Mouse (Mus musculus) embryonic facial prominence, embryonic 12.5 days (tissue): ENCODE measurements around the gene Kansl1l. TPM values are rescaled to one million over a fixed set of nuclear protein-coding genes. Genes with fewer than 3 reads are reported as not detected.

Source experiments
- ATAC-seq: fragments of 200-750 bp; cut with Nextera tagmentation; 2 replicates; pipeline ENCODE4 v1.8.0; 2017; ENCODE audit not compliant: insufficient number of reproducible peaks, insufficient read depth, low FRiP score, low TSS enrichment
- H3K27ac ChIP-seq: fragments of 300-500 bp; sonication (generic); 2 replicates; pipeline ENCODE4 v1.5.1; 2016; ENCODE audit warnings: mild to moderate bottlenecking
- H3K27me3 ChIP-seq: fragments of 300-500 bp; sonication (generic); 2 replicates; pipeline ENCODE4 v1.6.1; 2016; ENCODE audit warnings: mild to moderate bottlenecking, moderate library complexity
- H3K36me3 ChIP-seq: fragments of 300-500 bp; sonication (generic); 2 replicates; pipeline ENCODE4 v1.6.1; 2016; ENCODE audit warnings: mild to moderate bottlenecking
- H3K4me1 ChIP-seq: fragments of 300-500 bp; sonication (generic); 2 replicates; pipeline ENCODE4 v1.6.1; 2016
- H3K4me2 ChIP-seq: fragments of 300-500 bp; sonication (generic); replicated peaks from 2 replicates; pipeline ENCODE4 v1.6.1; 2016; ENCODE audit warnings: mild to moderate bottlenecking, moderate library complexity
- H3K4me3 ChIP-seq: fragments of 300-500 bp; sonication (generic); 2 replicates; pipeline ENCODE4 v1.5.1; 2016; ENCODE audit warnings: mild to moderate bottlenecking
- H3K9ac ChIP-seq: fragments of 300-500 bp; sonication (generic); 2 replicates; pipeline ENCODE4 v1.6.1; 2016; ENCODE audit warnings: mild to moderate bottlenecking, moderate library complexity
- H3K9me3 ChIP-seq: fragments of 300-500 bp; sonication (generic); 2 replicates; pipeline ENCODE4 v1.6.1; 2016; ENCODE audit warnings: mild to moderate bottlenecking, moderate library complexity
- WGBS: fragments of 180-500 bp; shearing (Covaris S2); methylation state at CpG from one replicate; pipeline ENCODE4 v1.1.7; 2016; 5-methylcytosine and 5-hydroxymethylcytosine counted together
- polyA plus RNA-seq: library from polyadenylated mRNA; unstranded; fragments of >200 nt; fragmentation: Nextera tagmentation; extraction: Ambion mirVana; gene quantifications from 2 replicates; pipeline ENCODE4 v1.2.1, GENCODE M21; 2016

Kansl1l gene
- polyA plus RNA-seq, 1 experiment from 2014 or later: 23.5 TPM

DNA sequence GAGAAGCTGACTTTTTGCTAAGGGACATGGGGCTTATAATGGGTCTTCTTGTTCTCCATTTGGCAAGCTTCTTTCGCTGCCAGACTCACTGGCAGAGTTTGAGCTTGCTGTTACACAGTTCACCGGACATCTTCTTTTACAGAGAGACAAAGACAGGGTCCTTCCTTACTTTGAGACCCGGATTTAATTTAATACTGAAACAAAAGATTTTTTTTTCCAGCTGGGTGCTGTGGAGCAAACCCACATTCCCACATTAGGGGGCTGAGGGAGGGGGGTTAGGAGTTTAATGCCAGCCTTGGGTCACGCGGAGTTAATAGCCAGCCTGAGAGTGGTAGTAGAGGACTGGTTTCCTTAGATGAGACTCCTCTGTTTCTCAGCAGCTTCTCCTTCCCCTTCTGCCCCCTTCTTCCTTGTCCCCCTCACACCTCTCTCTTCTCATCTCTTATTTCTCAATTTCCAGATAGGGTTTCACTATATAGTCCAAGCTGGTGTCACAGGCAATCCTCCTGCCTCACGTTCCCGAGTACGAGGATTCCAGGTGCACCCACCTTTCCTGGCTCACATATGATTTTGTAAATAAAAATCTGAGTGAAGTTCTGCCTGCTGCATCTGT lies 124.5 kb downstream of the Kansl1l start:
- H3K27me3 ChIP-seq: no peaks in the 10 kb centered on the region
- no peak for ATAC-seq
- H3K27ac ChIP-seq: no peak overlapping the region
- no peak overlapping the region for H3K4me3 ChIP-seq
- H3K9ac ChIP-seq: no peak overlapping the region
- WGBS: 74% methylated on average over 8 of the region's 8 CpGs
- no peak overlapping the region for H3K4me2 ChIP-seq
- no peaks in the 10 kb centered on the region for H3K36me3 ChIP-seq
- no peaks in the 10 kb centered on the region for H3K4me1 ChIP-seq
- H3K9me3 ChIP-seq: no peaks in the 10 kb centered on the region

- Histone ChIP-seq H3K4me3 (no peak overlapping the region), H3K9ac (no peak overlapping the region), H3K4me1 (no peaks in the 10 kb centered on the region), H3K9me3 (no peaks in the 10 kb centered on the region), H3K27me3 (no peaks in the 10 kb centered on the region), H3K4me2 (no peak overlapping the region), H3K27ac (no peak overlapping the region), H3K36me3 (no peaks in the 10 kb centered on the region)
- ATAC-seq: no peak
- 61% methylated on average over 1 of the region's 1 CpGs for WGBS
Measured at GRCm38 (mm10) chr1:66692308-66692707, 125.1 kb downstream of the Kansl1l start.

GRCm38 (mm10) chr1:66691772-66692171 lies 125.6 kb downstream of the Kansl1l start:
- no peaks in the 10 kb centered on the region for H3K36me3 ChIP-seq
- no peak overlapping the region for H3K4me3 ChIP-seq
- H3K27me3 ChIP-seq: no peaks in the 10 kb centered on the region
- H3K4me2 ChIP-seq: no peak overlapping the region
- no peak overlapping the region for H3K27ac ChIP-seq
- H3K9me3 ChIP-seq: no peaks in the 10 kb centered on the region
- ATAC-seq: no peak
- WGBS: 70% methylated on average over 3 of the region's 3 CpGs
- no peaks in the 10 kb centered on the region for H3K4me1 ChIP-seq
- H3K9ac ChIP-seq: no peak overlapping the region

DNA sequence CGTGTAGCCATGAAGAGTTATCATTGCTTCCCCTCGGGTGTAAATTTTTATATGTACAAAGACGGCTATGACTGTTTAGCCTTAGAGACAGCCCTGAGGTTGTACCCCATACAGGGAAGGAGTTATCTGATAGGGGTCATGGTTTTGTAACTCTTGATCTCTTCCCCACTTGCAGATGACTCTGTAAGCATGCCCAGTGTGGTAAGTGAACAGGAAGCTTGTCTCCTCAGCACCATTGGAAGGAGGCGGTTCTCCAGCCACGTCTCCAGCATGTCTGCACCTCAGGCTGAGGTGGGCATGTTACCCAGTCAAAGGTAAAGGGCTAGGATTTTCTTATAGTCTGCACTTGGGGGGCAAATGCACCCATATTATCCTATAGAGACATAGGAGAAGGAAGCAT lies 134.4 kb downstream of the Kansl1l start:
- WGBS: 81% methylated on average over 5 of the region's 5 CpGs
- Histone ChIP-seq H3K27me3 (no peaks in the 10 kb centered on the region), H3K4me2 (no peak overlapping the region), H3K4me3 (no peak overlapping the region), H3K9me3 (no peaks in the 10 kb centered on the region), H3K4me1 (no peaks in the 10 kb centered on the region), H3K27ac (no peak overlapping the region), H3K36me3 (no peaks in the 10 kb centered on the region), H3K9ac (no peak overlapping the region)
- ATAC-seq: no peak

DNA sequence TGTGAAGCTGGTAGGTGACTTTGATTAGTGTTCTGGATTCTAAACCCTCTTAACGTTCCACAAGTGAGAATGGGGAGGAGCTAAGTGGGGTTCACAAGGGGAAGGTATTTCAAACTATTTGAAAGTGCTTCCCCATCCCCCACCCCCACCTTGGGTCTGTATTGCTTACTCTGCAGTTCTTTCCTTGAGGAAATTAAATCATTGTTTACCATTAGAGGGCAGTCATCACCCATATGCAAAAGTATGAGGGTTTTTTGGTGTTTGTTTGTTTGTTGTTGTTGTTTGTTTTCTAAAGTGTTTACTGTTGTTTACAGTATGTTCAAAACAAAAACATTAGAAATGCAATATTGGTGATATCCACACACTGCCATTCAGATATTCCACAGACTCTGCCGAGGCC lies 138.7 kb downstream of the Kansl1l start:
- no peaks in the 10 kb centered on the region for H3K27me3 ChIP-seq
- no peak overlapping the region for H3K4me2 ChIP-seq
- H3K27ac ChIP-seq: no peak overlapping the region
- H3K9ac ChIP-seq: no peak overlapping the region
- no peaks in the 10 kb centered on the region for H3K9me3 ChIP-seq
- no peaks in the 10 kb centered on the region for H3K4me1 ChIP-seq
- H3K4me3 ChIP-seq: no peak overlapping the region
- H3K36me3 ChIP-seq: no peaks in the 10 kb centered on the region
- 43% methylated on average over 2 of the region's 2 CpGs for WGBS
- ATAC-seq: no peak

DNA sequence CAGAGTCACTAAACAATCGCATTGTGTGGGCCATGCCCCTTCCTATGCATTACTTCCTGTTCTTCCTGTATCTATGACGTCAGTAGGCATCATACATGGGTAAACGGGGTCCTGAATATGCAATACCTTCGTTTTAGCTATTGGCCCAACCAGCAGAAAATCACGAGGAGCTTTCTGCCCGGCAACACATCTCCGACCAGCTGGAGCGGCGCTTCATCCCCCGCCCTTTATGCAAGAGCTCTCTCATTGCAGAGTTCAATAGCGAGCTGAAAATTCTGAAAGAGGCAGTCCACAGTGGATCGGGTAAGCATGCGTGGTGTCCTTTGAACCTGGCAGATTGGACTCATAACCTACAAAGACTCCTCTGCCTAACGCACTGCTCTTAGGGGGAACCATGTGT lies 139.4 kb downstream of the Kansl1l start:
- H3K27me3 ChIP-seq: no peaks in the 10 kb centered on the region
- no peaks in the 10 kb centered on the region for H3K4me1 ChIP-seq
- H3K9me3 ChIP-seq: no peaks in the 10 kb centered on the region
- no peak overlapping the region for H3K4me2 ChIP-seq
- no peak for ATAC-seq
- H3K36me3 ChIP-seq: no peaks in the 10 kb centered on the region
- no peak overlapping the region for H3K4me3 ChIP-seq
- H3K27ac ChIP-seq: no peak overlapping the region
- no peak overlapping the region for H3K9ac ChIP-seq
- WGBS: 83% methylated on average over 14 of the region's 14 CpGs

DNA sequence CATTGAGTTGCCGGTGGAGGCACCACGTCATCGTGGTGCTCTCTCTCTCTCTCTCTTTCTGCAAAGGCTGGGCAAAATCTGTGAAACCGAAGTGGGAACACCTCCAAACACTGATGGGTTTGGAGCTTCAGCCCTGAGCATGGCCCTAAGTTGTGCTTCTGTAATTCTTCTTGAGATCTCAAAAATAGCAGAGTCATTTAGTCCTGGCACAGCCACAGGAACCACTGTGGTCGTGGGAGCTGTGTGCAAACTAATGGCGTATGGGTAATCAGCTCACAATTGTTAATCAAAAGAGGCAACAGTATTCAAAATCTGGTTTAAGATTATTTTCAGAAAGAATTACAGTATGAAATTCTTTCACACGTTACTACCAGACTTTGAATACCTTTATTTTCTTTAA lies 144.6 kb downstream of the Kansl1l start:
- 83% methylated on average over 7 of the region's 7 CpGs for WGBS
- no peak for ATAC-seq
- no peaks in the 10 kb centered on the region for H3K4me1 ChIP-seq

DNA sequence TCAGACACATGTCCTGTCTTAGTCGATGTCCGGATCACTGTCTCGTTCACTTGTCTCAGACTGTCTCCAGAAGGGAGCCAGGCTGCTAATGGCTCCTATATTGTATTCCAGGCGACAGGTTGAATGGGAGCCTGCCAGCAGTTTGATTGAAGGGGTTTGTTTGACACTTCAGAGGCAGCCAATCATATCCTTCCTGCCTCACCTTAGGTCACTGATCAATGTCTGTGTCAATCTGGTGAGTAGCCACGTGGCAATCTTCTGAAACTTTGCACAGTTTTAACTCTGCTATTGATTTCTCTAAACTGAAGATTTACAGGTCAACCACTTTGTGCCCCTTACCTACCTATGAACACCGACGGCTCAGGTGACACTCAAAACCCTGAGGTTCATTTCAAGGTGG lies 145.9 kb downstream of the Kansl1l start:
- Histone ChIP-seq H3K4me2 (no peak overlapping the region), H3K9ac (no peak overlapping the region), H3K36me3 (no peaks in the 10 kb centered on the region), H3K27me3 (no peaks in the 10 kb centered on the region), H3K4me1 (no peaks in the 10 kb centered on the region), H3K4me3 (no peak overlapping the region), H3K27ac (no peak overlapping the region), H3K9me3 (no peaks in the 10 kb centered on the region)
- no peak for ATAC-seq
- 72% methylated on average over 7 of the region's 7 CpGs for WGBS

More for the DNA sequence above, 144.6 kb downstream of the Kansl1l start:
- H3K9me3 ChIP-seq: no peaks in the 10 kb centered on the region
- no peak overlapping the region for H3K4me3 ChIP-seq
- no peaks in the 10 kb centered on the region for H3K36me3 ChIP-seq
- H3K9ac ChIP-seq: no peak overlapping the region
- no peaks in the 10 kb centered on the region for H3K27me3 ChIP-seq
- H3K27ac ChIP-seq: no peak overlapping the region
- H3K4me2 ChIP-seq: no peak overlapping the region

Other genes starting within 250 kb of the Kansl1l start
- 47.6 and 49.8 TPM in 2 replicates for gene Rpe, start 116.7 kb downstream of the Kansl1l start, polyA plus RNA-seq
- 53.9 and 58.6 TPM in 2 replicates for gene Acadl, start 45.7 kb upstream of the Kansl1l start, polyA plus RNA-seq
- 69.6 and 93.9 TPM in 2 replicates for gene Myl1, start 127.8 kb upstream of the Kansl1l start, polyA plus RNA-seq
- 110 and 115 TPM in 2 replicates for gene Lancl1, start 221.3 kb upstream of the Kansl1l start, polyA plus RNA-seq